Mouse (Mus musculus) myocyte (in vitro differentiated cells): ENCODE results near the gene Nfia. TPM values are rescaled to one million over a fixed set of nuclear protein-coding genes. Genes with fewer than 3 reads are reported as not detected.

Source experiments
- H3K27me3 ChIP-seq: one replicate; pipeline ENCODE4 v1.6.1; 2011; ENCODE audit not compliant: control insufficient read depth, insufficient read depth, insufficient read length
- H3K36me3 ChIP-seq: one replicate; pipeline ENCODE4 v1.6.1; 2011; ENCODE audit not compliant: control insufficient read depth, insufficient read depth
- H3K4me2 ChIP-seq: one replicate; pipeline ENCODE4 v1.6.1; 2011; ENCODE audit warnings: low read depth, control low read depth
- H3K4me3 ChIP-seq: one replicate; pipeline ENCODE4 v1.5.1; 2011; ENCODE audit warnings: mild to moderate bottlenecking, control low read depth, moderate library complexity
- H3K79me2 ChIP-seq: one replicate; pipeline ENCODE4 v1.6.1; 2011; ENCODE audit not compliant: control insufficient read depth, insufficient read depth
- H3ac ChIP-seq: one replicate; pipeline ENCODE4 v1.6.1; 2011; ENCODE audit not compliant: control insufficient read depth, insufficient read length
- CEBPB ChIP-seq: IDR thresholded peaks from 2 replicates; pipeline ENCODE4 v1.6.1; 2011; ENCODE audit warnings: mild to moderate bottlenecking, moderate library complexity; ENCODE audit not compliant: poor library complexity, insufficient read depth, severe bottlenecking
- E2F4 ChIP-seq: IDR thresholded peaks from one replicate; pipeline ENCODE4 v1.6.1; 2011; ENCODE audit warnings: mild to moderate bottlenecking, control low read depth, moderate library complexity; ENCODE audit not compliant: insufficient read depth
- MAX ChIP-seq: IDR thresholded peaks from one replicate; pipeline ENCODE4 v1.6.1; 2011; ENCODE audit warnings: low read depth, mild to moderate bottlenecking, control low read depth
- MYOD1 ChIP-seq, 3 experiments: IDR thresholded peaks; one replicate each; pipeline ENCODE4 v1.6.1; 2011; ENCODE audit warnings: control low read depth in 2 of 3, low read depth in 2 of 3, mild to moderate bottlenecking in 2 of 3, moderate library complexity in 1 of 3; ENCODE audit not compliant: insufficient read length in 2 of 3, control insufficient read depth in 1 of 3
- MYOG ChIP-seq, 3 experiments: IDR thresholded peaks; one replicate each; pipeline ENCODE4 v1.6.1; 2011; ENCODE audit warnings: control low read depth in 2 of 3, low read depth in 2 of 3, mild to moderate bottlenecking in 2 of 3; ENCODE audit not compliant: insufficient read length in 2 of 3, control insufficient read depth in 1 of 3, insufficient read depth in 1 of 3
- POLR2A ChIP-seq: IDR thresholded peaks from one replicate; pipeline ENCODE4 v1.6.1; 2011; ENCODE audit warnings: low read depth, mild to moderate bottlenecking, control low read depth, moderate library complexity; ENCODE audit not compliant: insufficient read length
- POLR2AphosphoS2 ChIP-seq: IDR thresholded peaks from one replicate; pipeline ENCODE4 v1.6.1; 2011; ENCODE audit warnings: low read depth, control low read depth; ENCODE audit not compliant: insufficient read length
- REST ChIP-seq: IDR thresholded peaks from one replicate; pipeline ENCODE4 v1.6.1; 2011; ENCODE audit warnings: mild to moderate bottlenecking, control low read depth, moderate library complexity; ENCODE audit not compliant: insufficient read depth, insufficient read length
- SRF ChIP-seq: IDR thresholded peaks from one replicate; pipeline ENCODE4 v1.6.1; 2011; ENCODE audit warnings: low read depth; ENCODE audit not compliant: control insufficient read depth, insufficient read length
- TCF12 ChIP-seq: IDR thresholded peaks from one replicate; pipeline ENCODE4 v1.6.1; 2011; ENCODE audit warnings: mild to moderate bottlenecking, control low read depth; ENCODE audit not compliant: poor library complexity, insufficient read depth, severe bottlenecking
- TCF3 ChIP-seq: IDR thresholded peaks from one replicate; pipeline ENCODE4 v1.6.1; 2011; ENCODE audit warnings: low read depth, control low read depth; ENCODE audit not compliant: insufficient read length
- USF1 ChIP-seq: IDR thresholded peaks from one replicate; pipeline ENCODE4 v1.6.1; 2011; ENCODE audit warnings: low read depth, mild to moderate bottlenecking, control low read depth, moderate library complexity
- polyA plus RNA-seq: library from polyadenylated mRNA; unstranded; fragments of >200 nt; fragmentation: generic; extraction: Trizol; gene quantifications from one replicate; pipeline ENCODE4 v1.2.1, GENCODE M21; 2012; ENCODE audit warnings: missing spikeins

Nfia gene
- polyA plus RNA-seq, 1 experiment = 0.25 TPM

- H3K36me3 ChIP-seq = no peaks in the 10 kb centered on the region
- no peak for TF ChIP-seq MYOG (IDR thresholded peaks at IDR 0.05; ENCODE audit: control insufficient read depth in 1 of 3, insufficient read depth in 1 of 3, insufficient read length in 2 of 3, low read depth in 2 of 3)
- H3ac ChIP-seq = no peak overlapping the region
- H3K27me3 ChIP-seq = no peaks in the 10 kb centered on the region
- H3K79me2 ChIP-seq = no peaks in the 10 kb centered on the region
- H3K4me2 ChIP-seq = no peak overlapping the region
- no peak overlapping the region for H3K4me3 ChIP-seq
Measured at GRCm38 (mm10) chr4:97973064-97973463, 200.5 kb downstream of the Nfia start.

DNA sequence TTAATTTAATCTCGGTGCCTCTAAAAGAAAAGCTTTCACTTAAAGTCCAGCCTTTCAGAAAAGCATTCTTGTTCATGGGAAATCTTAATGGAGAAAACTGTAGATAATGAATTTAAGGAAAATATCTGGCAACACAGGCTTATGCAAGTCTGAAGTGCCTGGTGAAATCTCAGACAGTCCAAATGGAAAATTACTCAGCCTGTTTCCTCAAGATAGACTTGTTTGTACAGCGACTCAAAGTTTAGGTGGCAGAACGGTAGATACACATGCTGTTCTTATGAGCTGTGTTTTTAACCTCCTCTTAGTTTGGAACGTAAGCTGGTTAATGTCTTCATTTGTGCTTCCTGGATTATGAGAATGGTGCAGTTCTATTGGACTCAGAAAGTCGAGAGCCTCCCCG, 201.5 kb downstream of the Nfia start:
- TF ChIP-seq CEBPB (no peak), REST (no peak), POLR2A (no peak), TCF3 (no peak)
- no peak overlapping the region for H3ac ChIP-seq
- H3K4me2 ChIP-seq = no peak overlapping the region
- no peak overlapping the region for H3K4me3 ChIP-seq
- no peaks in the 10 kb centered on the region for H3K79me2 ChIP-seq
- H3K36me3 ChIP-seq = no peaks in the 10 kb centered on the region
- no peaks in the 10 kb centered on the region for H3K27me3 ChIP-seq

DNA sequence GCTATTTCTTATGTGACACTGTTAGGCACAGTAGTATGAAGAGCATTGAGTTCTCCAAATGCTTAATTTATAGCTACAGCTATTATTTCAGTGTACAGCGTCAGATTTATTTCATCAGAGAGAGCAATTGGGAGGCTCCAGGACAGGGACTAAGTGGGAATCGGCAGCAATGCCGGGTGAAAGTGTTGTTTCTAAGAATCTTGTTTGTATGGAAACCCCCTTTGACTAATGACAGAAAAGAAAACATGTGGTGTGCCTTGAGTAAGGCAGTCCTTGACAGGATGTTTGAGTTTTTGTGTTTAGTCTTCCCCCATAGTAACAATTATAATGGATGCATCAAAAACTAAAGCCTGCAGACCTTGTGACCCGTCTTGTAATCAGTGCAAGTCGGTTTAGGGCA, 204.4 kb downstream of the Nfia start:
- Histone ChIP-seq H3K36me3 (no peaks in the 10 kb centered on the region), H3K4me2 (no peak overlapping the region), H3K27me3 (no peaks in the 10 kb centered on the region), H3K79me2 (no peaks in the 10 kb centered on the region), H3K4me3 (no peak overlapping the region), H3ac (no peak overlapping the region)
- TF ChIP-seq POLR2AphosphoS2 (no peak), E2F4 (no peak), MYOG (IDR thresholded peaks at IDR 0.05; ENCODE audit: control insufficient read depth in 1 of 3, insufficient read depth in 1 of 3, insufficient read length in 2 of 3, low read depth in 2 of 3) (no peak)

DNA sequence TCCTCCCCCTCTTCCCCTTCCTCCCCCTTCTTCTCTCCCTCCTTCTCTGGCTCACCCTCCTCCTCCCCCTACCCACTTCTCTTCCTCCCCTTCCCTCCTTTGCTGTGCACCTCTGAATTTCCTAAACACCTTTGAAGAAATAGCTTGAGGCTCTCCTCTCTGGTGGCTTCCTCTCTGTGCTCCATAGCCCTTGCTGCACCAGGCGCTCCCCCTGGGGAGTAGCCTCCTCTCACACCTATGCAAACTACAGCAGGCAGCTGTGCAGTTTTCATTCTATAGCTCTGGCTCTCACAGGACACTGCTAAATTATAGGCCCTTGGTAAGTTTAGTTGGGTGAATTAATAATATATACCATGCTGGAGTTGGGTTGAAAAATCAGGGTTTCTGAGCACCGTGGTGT, 211.8 kb downstream of the Nfia start:
- no peaks in the 10 kb centered on the region for H3K27me3 ChIP-seq
- H3K4me2 ChIP-seq = no peak overlapping the region
- no peak for TF ChIP-seq POLR2A
- no peak for TF ChIP-seq REST
- TF ChIP-seq USF1 = no peak
- no peak for TF ChIP-seq MAX
- TF ChIP-seq POLR2AphosphoS2 = no peak
- no peak for TF ChIP-seq MYOG (IDR thresholded peaks at IDR 0.05; ENCODE audit: control insufficient read depth in 1 of 3, insufficient read depth in 1 of 3, insufficient read length in 2 of 3, low read depth in 2 of 3)
- no peak for TF ChIP-seq E2F4
- no peak for TF ChIP-seq CEBPB
- TF ChIP-seq TCF3 = no peak
- TF ChIP-seq SRF = no peak
- no peak for TF ChIP-seq MYOD1 (IDR thresholded peaks at IDR 0.05; ENCODE audit: control insufficient read depth in 1 of 3, insufficient read length in 2 of 3, low read depth in 2 of 3)
- no peak for TF ChIP-seq TCF12
- no peaks in the 10 kb centered on the region for H3K79me2 ChIP-seq
- H3K4me3 ChIP-seq = no peak overlapping the region
- no peaks in the 10 kb centered on the region for H3K36me3 ChIP-seq
- H3ac ChIP-seq = no peak overlapping the region

- Histone ChIP-seq H3K36me3 (no peaks in the 10 kb centered on the region), H3K79me2 (no peaks in the 10 kb centered on the region), H3K4me2 (no peak overlapping the region), H3ac (no peak overlapping the region), H3K27me3 (no peaks in the 10 kb centered on the region), H3K4me3 (no peak overlapping the region)
- TF ChIP-seq E2F4 (no peak), MYOG (IDR thresholded peaks at IDR 0.05; ENCODE audit: control insufficient read depth in 1 of 3, insufficient read depth in 1 of 3, insufficient read length in 2 of 3, low read depth in 2 of 3) (no peak)
Measured at GRCm38 (mm10) chr4:97986056-97986734, 213.7 kb downstream of the Nfia start.

GRCm38 (mm10) chr4:97986735-97987075, 214.2 kb downstream of the Nfia start:
- no peak for TF ChIP-seq MYOG (IDR thresholded peaks at IDR 0.05; ENCODE audit: control insufficient read depth in 1 of 3, insufficient read depth in 1 of 3, insufficient read length in 2 of 3, low read depth in 2 of 3)
- TF ChIP-seq POLR2A = no peak
- no peak for TF ChIP-seq USF1
- no peak for TF ChIP-seq MYOD1 (IDR thresholded peaks at IDR 0.05; ENCODE audit: control insufficient read depth in 1 of 3, insufficient read length in 2 of 3, low read depth in 2 of 3)
- TF ChIP-seq POLR2AphosphoS2 = no peak
- TF ChIP-seq CEBPB = no peak
- TF ChIP-seq TCF12 = no peak
- TF ChIP-seq TCF3 = no peak
- no peak for TF ChIP-seq REST
- TF ChIP-seq E2F4 = no peak
- no peak for TF ChIP-seq SRF
- TF ChIP-seq MAX = no peak
- Histone ChIP-seq H3ac (no peak overlapping the region), H3K4me2 (no peak overlapping the region), H3K27me3 (no peaks in the 10 kb centered on the region), H3K36me3 (no peaks in the 10 kb centered on the region), H3K4me3 (no peak overlapping the region), H3K79me2 (no peaks in the 10 kb centered on the region)
